Mouse (Mus musculus) intestine, postnatal 0 days (tissue): ENCODE results near the gene Rusc2. TPM values are rescaled to one million over a fixed set of nuclear protein-coding genes. Genes with fewer than 3 reads are reported as not detected.
A peak's percentile ranks its signal among the peaks of the same experiment; 100 is the strongest.

Experiments used
- ATAC-seq: fragments of 200-750 bp; cut with Nextera tagmentation; 2 replicates; pipeline ENCODE4 v1.8.0; 2017; ENCODE audit warnings: mild to moderate bottlenecking, moderate TSS enrichment, moderate library complexity
- H3K27ac ChIP-seq: fragments of 300-500 bp; sonication (generic); 2 replicates; pipeline ENCODE4 v1.5.1; 2014; ENCODE audit warnings: mild to moderate bottlenecking, low read depth, low read length, moderate library complexity
- H3K27me3 ChIP-seq: fragments of 300-500 bp; sonication (generic); replicated peaks from 2 replicates; pipeline ENCODE4 v1.6.1; 2014; ENCODE audit warnings: low read length, mixed read lengths; ENCODE audit not compliant: control insufficient read depth, insufficient read depth
- H3K36me3 ChIP-seq: fragments of 300-500 bp; sonication (generic); 2 replicates; pipeline ENCODE4 v1.6.1; 2014; ENCODE audit warnings: mild to moderate bottlenecking, moderate library complexity; ENCODE audit not compliant: control insufficient read depth, insufficient read depth
- H3K4me1 ChIP-seq: fragments of 300-500 bp; sonication (generic); replicated peaks from 2 replicates; pipeline ENCODE4 v1.6.1; 2014; ENCODE audit warnings: antibody characterized with exemption, low read length, mixed read lengths; ENCODE audit not compliant: control insufficient read depth, insufficient read depth
- H3K4me2 ChIP-seq: fragments of 300-500 bp; sonication (generic); replicated peaks from 2 replicates; pipeline ENCODE4 v1.6.1; 2014; ENCODE audit warnings: low read depth, mild to moderate bottlenecking, moderate library complexity
- H3K4me3 ChIP-seq: fragments of 300-500 bp; sonication (generic); 2 replicates; pipeline ENCODE4 v1.5.1; 2014; ENCODE audit warnings: low read depth, low read length
- H3K9ac ChIP-seq: fragments of 300-500 bp; sonication (generic); 2 replicates; pipeline ENCODE4 v1.6.1; 2014; ENCODE audit warnings: mild to moderate bottlenecking, low read depth, low read length
- H3K9me3 ChIP-seq: fragments of 300-500 bp; sonication (generic); 2 replicates; pipeline ENCODE4 v1.6.1; 2016; ENCODE audit warnings: mixed run types; ENCODE audit not compliant: control insufficient read depth
- CTCF ChIP-seq: sonication (generic); IDR thresholded peaks from 2 replicates; pipeline ENCODE4 v1.5.1; 2016; ENCODE audit warnings: low read depth, mild to moderate bottlenecking, control low read depth, antibody characterized with exemption, moderate library complexity
- WGBS: fragments of 180-500 bp; shearing (Covaris S2); extraction: QIAGEN DNeasy Blood & Tissue Kit; methylation state at CpG from one replicate; pipeline ENCODE4 v1.1.7; 2014; 5-methylcytosine and 5-hydroxymethylcytosine counted together
- polyA plus RNA-seq: library from polyadenylated mRNA; unstranded; fragments of >200 nt; fragmentation: Nextera tagmentation; extraction: Ambion mirVana; gene quantifications from 2 replicates; pipeline ENCODE4 v1.2.1, GENCODE M21; 2015

The Rusc2 gene
- polyA plus RNA-seq, 1 experiment from 2014 or later = 12.1 TPM

DNA sequence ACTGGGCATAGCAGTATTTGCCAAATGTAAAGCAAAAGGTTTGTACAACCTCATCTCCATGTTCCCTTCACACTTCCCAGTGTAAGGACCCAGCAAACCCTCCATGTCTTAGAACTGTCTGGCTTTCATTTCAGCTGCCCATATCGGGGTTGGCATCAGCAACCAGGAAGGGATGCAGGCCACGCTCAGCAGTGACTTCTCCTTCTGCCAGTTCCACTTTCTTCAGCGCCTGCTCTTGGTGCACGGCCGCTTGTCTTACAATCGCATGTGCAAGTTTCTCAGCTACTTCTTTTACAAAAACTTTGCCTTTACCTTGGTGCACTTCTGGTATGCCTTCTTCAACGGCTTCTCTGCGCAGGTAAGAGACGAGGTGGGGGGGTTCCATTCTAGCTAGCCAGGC is 14.0 kb upstream of the Rusc2 start:
- peaks cover 9% of the 10 kb centered on the region; the same call in 1 of the 2 replicates for H3K4me1 ChIP-seq
- no peaks in the 10 kb centered on the region for H3K27me3 ChIP-seq
- TF ChIP-seq CTCF = no peak
- H3K4me2 ChIP-seq = no peak overlapping the region
- ATAC-seq = no peak
- H3K9ac ChIP-seq = no peak overlapping the region
- no peaks in the 10 kb centered on the region for H3K9me3 ChIP-seq
- H3K36me3 ChIP-seq = no peaks in the 10 kb centered on the region
- WGBS = 85% methylated on average over 9 of the region's 9 CpGs
- no peak overlapping the region for H3K27ac ChIP-seq
- H3K4me3 ChIP-seq = no peak overlapping the region

- Histone ChIP-seq H3K27ac (no peak overlapping the region), H3K4me2 (no peak overlapping the region), H3K9me3 (no peaks in the 10 kb centered on the region), H3K9ac (no peak overlapping the region), H3K36me3 (no peaks in the 10 kb centered on the region), H3K4me3 (no peak overlapping the region), H3K4me1 (no peaks in the 10 kb centered on the region), H3K27me3 (no peaks in the 10 kb centered on the region)
- no peak for TF ChIP-seq CTCF
- 69% methylated on average over 10 of the region's 11 CpGs for WGBS
- ATAC-seq = no peak
Measured at GRCm38 (mm10) chr4:43371406-43371805, 10.4 kb upstream of the Rusc2 start.

DNA sequence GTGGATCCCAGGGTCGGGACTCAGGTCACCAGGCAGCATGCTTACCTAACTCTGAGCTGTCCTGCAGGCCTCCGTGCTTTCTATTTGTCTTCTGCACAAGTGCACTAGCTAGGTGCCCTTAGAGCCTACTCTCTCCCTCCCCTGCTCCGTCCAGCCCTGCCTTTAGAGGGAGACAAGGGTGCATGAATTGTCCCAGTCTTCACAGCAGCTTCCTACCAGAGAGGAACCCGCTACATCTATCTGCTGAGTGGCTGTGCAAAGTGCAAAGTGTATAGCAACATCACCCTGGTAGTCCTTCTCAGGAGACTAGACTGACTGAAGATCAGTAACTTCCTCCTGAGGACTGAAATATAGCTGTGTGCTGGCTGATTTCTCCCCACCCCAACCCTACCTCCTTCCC is 9.6 kb upstream of the Rusc2 start:
- Histone ChIP-seq H3K9me3 (no peaks in the 10 kb centered on the region), H3K27ac (0 out of 2 replicates have a peak overlapping the region, but pooled peaks have one; percentile 50), H3K9ac (no peak overlapping the region), H3K27me3 (no peaks in the 10 kb centered on the region), H3K4me1 (no peaks in the 10 kb centered on the region), H3K4me2 (no peak overlapping the region), H3K4me3 (no peak overlapping the region), H3K36me3 (no peaks in the 10 kb centered on the region)
- peak; percentile 72 for TF ChIP-seq CTCF
- ATAC-seq = peak; percentile 85
- 36% methylated on average over 4 of the region's 4 CpGs for WGBS

- no peaks in the 10 kb centered on the region for H3K27me3 ChIP-seq
- H3K4me1 ChIP-seq = no peaks in the 10 kb centered on the region
- H3K4me3 ChIP-seq = no peak overlapping the region
- no peak overlapping the region for H3K27ac ChIP-seq
- ATAC-seq = peak; percentile 52; the same call in 1 of the 2 replicates
- H3K4me2 ChIP-seq = no peak overlapping the region
- no peak for TF ChIP-seq CTCF
- H3K9me3 ChIP-seq = no peaks in the 10 kb centered on the region
- no peaks in the 10 kb centered on the region for H3K36me3 ChIP-seq
- no peak overlapping the region for H3K9ac ChIP-seq
- WGBS = 58% methylated on average over 4 of the region's 4 CpGs
Measured at GRCm38 (mm10) chr4:43374266-43374665, 7.5 kb upstream of the Rusc2 start.

DNA sequence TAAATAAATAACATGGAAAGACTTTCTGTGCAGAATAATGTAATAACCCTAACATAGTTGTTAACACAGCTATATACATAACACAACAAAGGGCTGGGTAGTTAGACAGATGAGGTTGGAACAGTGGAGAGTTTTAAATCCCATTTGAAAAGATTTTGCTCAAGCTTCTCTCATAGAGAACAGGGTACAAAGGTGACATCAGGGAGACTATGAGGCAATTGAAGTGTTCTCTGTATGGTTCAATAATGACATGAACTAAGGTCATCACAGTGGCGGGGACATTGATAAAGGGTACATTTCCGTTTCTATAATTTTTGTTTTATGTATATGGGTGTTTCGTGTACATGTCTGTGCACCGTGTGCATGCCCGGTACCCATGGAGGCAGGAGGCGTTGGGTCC is 2.2 kb upstream of the Rusc2 start:
- no peaks in the 10 kb centered on the region for H3K9me3 ChIP-seq
- H3K27ac ChIP-seq = peak overlapping the region; percentile 1; the same call in 1 of the 2 replicates
- H3K4me1 ChIP-seq = no peaks in the 10 kb centered on the region
- 0 out of 2 replicates have a peak, but pooled peaks have one; percentile 25 for ATAC-seq
- H3K27me3 ChIP-seq = no peaks in the 10 kb centered on the region
- no peak for TF ChIP-seq CTCF
- no peak overlapping the region for H3K4me3 ChIP-seq
- H3K9ac ChIP-seq = no peak overlapping the region
- peak overlapping the region; percentile 4; the same call in 1 of the 2 replicates for H3K4me2 ChIP-seq
- no peaks in the 10 kb centered on the region for H3K36me3 ChIP-seq
- WGBS = 59% methylated on average over 6 of the region's 6 CpGs

DNA sequence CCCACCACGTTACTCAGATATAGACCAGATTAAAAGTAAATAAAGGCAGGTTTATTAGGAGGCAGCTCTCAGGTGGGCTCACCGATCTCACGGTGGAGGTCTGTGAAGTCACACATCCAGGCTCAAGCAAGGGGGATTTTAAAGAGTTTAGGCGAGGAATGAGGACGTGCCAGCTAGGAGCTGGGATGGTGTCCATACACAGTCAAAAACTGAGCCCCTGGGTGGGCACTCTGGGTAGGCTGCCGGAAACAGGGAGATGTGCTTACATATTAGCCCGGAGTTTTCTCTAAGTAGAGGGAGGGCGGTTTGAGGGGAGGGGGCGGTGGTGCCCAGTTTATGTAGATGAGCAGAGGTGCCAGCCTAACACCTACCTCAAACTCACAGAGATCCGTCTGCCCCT is 828 bp upstream of the Rusc2 start:
- Histone ChIP-seq H3K27me3 (no peaks in the 10 kb centered on the region), H3K9ac (peak overlapping the region; percentile 82), H3K36me3 (no peaks in the 10 kb centered on the region), H3K4me1 (no peaks in the 10 kb centered on the region), H3K4me2 (peak overlapping the region; percentile 89), H3K4me3 (peak overlapping the region; percentile 76), H3K27ac (peak overlapping the region; percentile 92), H3K9me3 (no peaks in the 10 kb centered on the region)
- TF ChIP-seq CTCF = no peak
- no peak for ATAC-seq
- 26% methylated on average over 10 of the region's 10 CpGs for WGBS
